Mouse (Mus musculus) myocyte (in vitro differentiated cells): ENCODE data around the gene Samsn1.
"Not testable (repeated sequence)": the region's sequence is repeated elsewhere in the genome, so short reads cannot be mapped to it uniquely, and the experiment has no call there.

Experiments used
- MAX ChIP-seq: IDR thresholded peaks from one replicate; pipeline ENCODE4 v1.6.1; 2011; ENCODE audit warnings: low read depth, mild to moderate bottlenecking, control low read depth
- POLR2A ChIP-seq: IDR thresholded peaks from one replicate; pipeline ENCODE4 v1.6.1; 2011; ENCODE audit warnings: low read depth, mild to moderate bottlenecking, control low read depth, moderate library complexity; ENCODE audit not compliant: insufficient read length
- SRF ChIP-seq: IDR thresholded peaks from one replicate; pipeline ENCODE4 v1.6.1; 2011; ENCODE audit warnings: low read depth; ENCODE audit not compliant: control insufficient read depth, insufficient read length
- TCF12 ChIP-seq: IDR thresholded peaks from one replicate; pipeline ENCODE4 v1.6.1; 2011; ENCODE audit warnings: mild to moderate bottlenecking, control low read depth; ENCODE audit not compliant: poor library complexity, insufficient read depth, severe bottlenecking
- USF1 ChIP-seq: IDR thresholded peaks from one replicate; pipeline ENCODE4 v1.6.1; 2011; ENCODE audit warnings: low read depth, mild to moderate bottlenecking, control low read depth, moderate library complexity

DNA sequence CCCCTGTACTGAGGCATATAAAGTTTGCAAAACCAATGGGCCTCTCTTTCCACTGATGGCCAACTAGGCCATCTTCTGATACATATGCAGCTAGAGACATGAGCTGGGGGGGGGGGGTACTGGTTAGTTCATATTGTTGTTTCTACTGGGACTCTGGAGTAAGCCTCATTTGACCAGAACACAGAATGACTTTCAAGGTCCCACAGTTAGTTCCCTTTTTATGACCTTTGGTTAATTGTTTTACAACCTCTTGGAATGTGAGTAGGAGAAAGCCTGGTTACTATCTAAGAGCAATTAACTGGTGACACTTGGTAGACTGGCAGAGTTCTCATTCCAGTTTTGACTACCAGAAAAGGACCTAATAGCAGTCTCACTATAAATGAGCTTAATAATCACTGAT lies 195.1 kb downstream of the Samsn1 start:
- not testable (repeated sequence) for TF ChIP-seq MAX, TCF12, POLR2A, USF1, SRF
